Mouse (Mus musculus): ENCODE results near the gene Cep152.
A peak's percentile ranks its signal among the peaks of the same experiment; 100 is the strongest.

Cep152 gene

GRCm38 (mm10) chr2:125624837-125625351 is at the start of gene Cep152:
Gene Cep152 (minus strand): TSS chr2:125625113.
- peak; percentile 94 for DNase-seq (ENCODE audit: low spot score)

GRCm38 (mm10) chr2:125672957-125673631 is 48.2 kb upstream of the Cep152 start, which contains the start of gene Eid1:
Gene Eid1 (plus strand): TSS chr2:125673095.
- peak; percentile 70 for DNase-seq (ENCODE audit: low spot score)

GRCm38 (mm10) chr2:125672568-125672956 is 47.6 kb upstream of the Cep152 start:
- no peak for DNase-seq (ENCODE audit: low spot score)

GRCm38 (mm10) chr2:125670846-125671245 is 45.9 kb upstream of the Cep152 start:
- DNase-seq (ENCODE audit: low spot score): no peak

- no peak for DNase-seq (ENCODE audit: low spot score)
Measured at GRCm38 (mm10) chr2:125667721-125668120, 42.8 kb upstream of the Cep152 start.

GRCm38 (mm10) chr2:125667184-125667583 is 42.3 kb upstream of the Cep152 start:
- DNase-seq (ENCODE audit: low spot score): no peak

GRCm38 (mm10) chr2:125666668-125667067 is 41.8 kb upstream of the Cep152 start:
- DNase-seq (ENCODE audit: low spot score): no peak

- DNase-seq (ENCODE audit: low spot score): no peak
Measured at GRCm38 (mm10) chr2:125665909-125666308, 41.0 kb upstream of the Cep152 start.

GRCm38 (mm10) chr2:125665213-125665612 is 40.3 kb upstream of the Cep152 start:
- no peak for DNase-seq (ENCODE audit: low spot score)

GRCm38 (mm10) chr2:125662517-125662916 is 37.6 kb upstream of the Cep152 start:
- DNase-seq (ENCODE audit: low spot score): no peak

GRCm38 (mm10) chr2:125661156-125661555 is 36.2 kb upstream of the Cep152 start:
- no peak for DNase-seq (ENCODE audit: low spot score)

GRCm38 (mm10) chr2:125660537-125661130 is 35.7 kb upstream of the Cep152 start:
- DNase-seq (ENCODE audit: low spot score): no peak

GRCm38 (mm10) chr2:125659823-125660536 is 35.1 kb upstream of the Cep152 start:
- DNase-seq (ENCODE audit: low spot score): no peak

GRCm38 (mm10) chr2:125655391-125655790 is 30.5 kb upstream of the Cep152 start:
- DNase-seq (ENCODE audit: low spot score): no peak

GRCm38 (mm10) chr2:125653286-125653685 is 28.4 kb upstream of the Cep152 start:
- no peak for DNase-seq (ENCODE audit: low spot score)

GRCm38 (mm10) chr2:125651563-125651962 is 26.6 kb upstream of the Cep152 start:
- no peak for DNase-seq (ENCODE audit: low spot score)

GRCm38 (mm10) chr2:125650742-125651352 is 25.9 kb upstream of the Cep152 start:
- no peak for DNase-seq (ENCODE audit: low spot score)

- DNase-seq (ENCODE audit: low spot score): no peak
Measured at GRCm38 (mm10) chr2:125650038-125650437, 25.1 kb upstream of the Cep152 start.

GRCm38 (mm10) chr2:125644912-125645311 is 20.0 kb upstream of the Cep152 start:
- DNase-seq (ENCODE audit: low spot score): no peak

- DNase-seq (ENCODE audit: low spot score): no peak
Measured at GRCm38 (mm10) chr2:125637331-125637730, 12.4 kb upstream of the Cep152 start.

GRCm38 (mm10) chr2:125630010-125630409 is 5.1 kb upstream of the Cep152 start:
- DNase-seq (ENCODE audit: low spot score): no peak

GRCm38 (mm10) chr2:125628487-125628886 is 3.6 kb upstream of the Cep152 start:
- DNase-seq (ENCODE audit: low spot score): no peak

Measured in left cerebral cortex, adult 11 months (tissue).